Mouse (Mus musculus) liver, embryonic 13.5 days (tissue): ENCODE measurements around the gene Cryga. TPM values are rescaled to one million over a fixed set of nuclear protein-coding genes. Genes with fewer than 3 reads are reported as not detected.
"Not testable (repeated sequence)": the region's sequence is repeated elsewhere in the genome, so short reads cannot be mapped to it uniquely, and the experiment has no call there.

Experiments used
- ATAC-seq: fragments of 200-750 bp; cut with Nextera tagmentation; 2 replicates; pipeline ENCODE4 v1.8.0; 2017; ENCODE audit warnings: low read depth, mild to moderate bottlenecking, moderate number of reproducible peaks, moderate library complexity
- DNase-seq: peaks from one replicate; pipeline ENCODE4 v3.0.0; 2022
- H3K27ac ChIP-seq: fragments of 300-500 bp; sonication (generic); 2 replicates; pipeline ENCODE4 v1.5.1; 2015; ENCODE audit warnings: moderate library complexity, mild to moderate bottlenecking, inconsistent platforms
- H3K27me3 ChIP-seq: fragments of 300-500 bp; sonication (generic); 2 replicates; pipeline ENCODE4 v1.6.1; 2015; ENCODE audit warnings: mild to moderate bottlenecking, inconsistent platforms
- H3K36me3 ChIP-seq: fragments of 300-500 bp; sonication (generic); 2 replicates; pipeline ENCODE4 v1.6.1; 2015; ENCODE audit warnings: mild to moderate bottlenecking, inconsistent platforms
- H3K4me1 ChIP-seq: fragments of 300-500 bp; sonication (generic); replicated peaks from 2 replicates; pipeline ENCODE4 v1.6.1; 2015; ENCODE audit warnings: inconsistent platforms
- H3K4me2 ChIP-seq: fragments of 300-500 bp; sonication (generic); 2 replicates; pipeline ENCODE4 v1.6.1; 2015; ENCODE audit warnings: inconsistent platforms, mild to moderate bottlenecking, moderate library complexity
- H3K4me3 ChIP-seq: fragments of 300-500 bp; sonication (generic); replicated peaks from 2 replicates; pipeline ENCODE4 v1.5.1; 2015; ENCODE audit warnings: mild to moderate bottlenecking, inconsistent platforms
- H3K9ac ChIP-seq: fragments of 300-500 bp; sonication (generic); 2 replicates; pipeline ENCODE4 v1.6.1; 2015; ENCODE audit warnings: mild to moderate bottlenecking, inconsistent platforms
- H3K9me3 ChIP-seq: fragments of 300-500 bp; sonication (generic); replicated peaks from 2 replicates; pipeline ENCODE4 v1.6.1; 2016; ENCODE audit warnings: inconsistent platforms
- WGBS: fragments of 180-500 bp; shearing (Covaris S2); methylation state at CpG from one replicate; pipeline ENCODE4 v1.1.7; 2015; ENCODE audit not compliant: insufficient replicate concordance; 5-methylcytosine and 5-hydroxymethylcytosine counted together
- polyA plus RNA-seq: library from polyadenylated mRNA; unstranded; fragments of >200 nt; fragmentation: Nextera tagmentation; extraction: Ambion mirVana; gene quantifications from 2 replicates; pipeline ENCODE4 v1.2.1, GENCODE M21; 2015

Cryga gene
- polyA plus RNA-seq, 1 experiment from 2014 or later, result not detected

DNA sequence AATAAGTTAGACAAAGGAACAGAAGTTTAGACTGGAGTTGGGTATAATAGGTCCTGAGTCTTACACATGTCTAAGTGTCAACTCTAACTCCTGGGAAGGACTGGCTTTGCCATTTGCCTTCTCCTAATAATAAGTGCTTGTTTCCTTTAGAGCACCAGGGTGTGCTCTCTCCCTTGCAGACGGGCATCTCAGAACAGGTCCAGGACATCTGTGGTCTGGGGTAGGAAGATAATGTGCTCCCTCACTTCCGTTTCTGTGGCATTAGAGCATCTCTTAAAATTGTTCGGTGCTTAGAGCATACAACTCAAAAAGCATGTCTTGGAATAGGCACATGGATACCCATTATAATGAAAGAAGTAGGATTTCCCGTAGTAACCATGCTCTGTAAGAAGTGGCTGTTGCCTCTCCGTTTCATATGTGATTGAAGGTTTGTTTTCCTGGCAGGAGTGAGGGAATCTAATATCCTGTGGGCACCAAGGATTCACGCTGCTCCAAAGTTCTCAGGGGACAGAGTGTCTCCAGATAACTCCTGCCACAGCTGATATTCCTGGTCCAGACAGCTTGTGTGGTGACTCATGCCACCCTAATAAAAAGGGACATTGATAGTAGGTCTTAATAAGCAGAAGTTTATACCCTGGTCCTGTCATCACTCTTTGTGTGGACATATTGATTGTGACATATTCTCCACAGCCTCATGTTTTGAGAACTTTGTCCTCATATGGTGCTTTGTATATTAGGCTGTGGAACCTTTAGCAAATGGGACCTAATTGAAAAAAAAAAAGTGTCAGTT is 14.4 kb downstream of the Cryga start:
- DNase-seq (no peak), ATAC-seq (no peak)
- Histone ChIP-seq H3K27ac (no peak overlapping the region), H3K27me3 (no peaks in the 10 kb centered on the region), H3K9me3 (no peaks in the 10 kb centered on the region), H3K36me3 (no peaks in the 10 kb centered on the region), H3K9ac (no peak overlapping the region), H3K4me2 (no peak overlapping the region), H3K4me3 (no peak overlapping the region), H3K4me1 (no peaks in the 10 kb centered on the region)
- 47% methylated on average over 6 of the region's 6 CpGs for WGBS

DNA sequence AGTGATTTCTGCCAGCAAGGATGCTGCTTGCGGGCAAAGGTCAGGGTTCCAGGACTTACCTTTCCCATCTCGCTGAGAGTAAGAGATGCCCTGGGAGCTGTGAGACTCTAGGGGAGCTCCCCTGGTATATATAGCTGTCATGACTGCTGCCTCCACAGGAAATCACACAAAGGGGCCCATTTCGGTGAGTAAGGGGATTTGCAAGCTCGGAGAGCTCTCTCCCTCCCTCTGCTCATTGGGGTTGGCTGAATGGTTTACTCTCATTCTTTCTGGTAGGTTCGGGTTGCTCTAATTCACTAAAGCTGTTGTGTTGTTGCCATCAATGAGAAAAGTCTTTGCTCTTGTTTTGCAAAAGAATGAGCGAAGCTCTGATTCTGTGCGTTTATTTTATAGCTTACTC is 21.0 kb downstream of the Cryga start, which contains the start of gene Crygb:
Crygb (minus strand) TSS at position 101 of the 400 bp plus-strand sequence.
- Histone ChIP-seq H3K27ac (no peak within 1 kb of the TSS), H3K27me3 (no peaks in the 10 kb centered on the region), H3K4me2 (no peak within 1 kb of the TSS), H3K4me1 (no peaks in the 10 kb centered on the region), H3K9ac (no peak within 1 kb of the TSS), H3K4me3 (no peak within 1 kb of the TSS), H3K36me3 (no peaks in the 10 kb centered on the region), H3K9me3 (no peaks in the 10 kb centered on the region)
- ATAC-seq (no peak), DNase-seq (no peak)
- WGBS, result 43% methylated on average over 7 of the region's 7 CpGs

DNA sequence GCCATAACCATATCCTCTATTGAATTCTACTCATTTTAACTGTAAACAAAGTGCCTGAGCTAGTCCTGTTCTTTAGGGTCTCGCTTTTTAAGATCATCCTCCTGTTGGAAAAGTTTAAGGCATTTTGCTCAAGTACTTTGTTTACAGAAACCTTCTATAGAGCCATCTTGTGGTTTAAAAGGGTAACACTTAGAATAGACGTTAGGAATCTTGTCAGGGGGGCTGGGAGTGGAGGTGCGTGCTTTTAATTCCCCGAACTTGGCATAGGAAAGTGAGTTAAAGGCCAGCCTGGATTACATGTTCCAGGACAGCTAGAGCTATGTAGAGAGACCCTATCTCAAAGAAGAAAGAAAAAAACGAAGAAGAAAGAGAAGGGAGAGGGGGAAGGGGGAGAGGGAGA is 27.6 kb downstream of the Cryga start:
- H3K4me3 ChIP-seq, result no peak overlapping the region
- no peaks in the 10 kb centered on the region for H3K9me3 ChIP-seq
- DNase-seq (no peak), ATAC-seq (no peak)
- no peaks in the 10 kb centered on the region for H3K36me3 ChIP-seq
- no peaks in the 10 kb centered on the region for H3K27me3 ChIP-seq
- no peak overlapping the region for H3K9ac ChIP-seq
- H3K27ac ChIP-seq, result no peak overlapping the region
- no peak overlapping the region for H3K4me2 ChIP-seq
- 22% methylated on average over 5 of the region's 5 CpGs for WGBS
- H3K4me1 ChIP-seq, result no peaks in the 10 kb centered on the region

DNA sequence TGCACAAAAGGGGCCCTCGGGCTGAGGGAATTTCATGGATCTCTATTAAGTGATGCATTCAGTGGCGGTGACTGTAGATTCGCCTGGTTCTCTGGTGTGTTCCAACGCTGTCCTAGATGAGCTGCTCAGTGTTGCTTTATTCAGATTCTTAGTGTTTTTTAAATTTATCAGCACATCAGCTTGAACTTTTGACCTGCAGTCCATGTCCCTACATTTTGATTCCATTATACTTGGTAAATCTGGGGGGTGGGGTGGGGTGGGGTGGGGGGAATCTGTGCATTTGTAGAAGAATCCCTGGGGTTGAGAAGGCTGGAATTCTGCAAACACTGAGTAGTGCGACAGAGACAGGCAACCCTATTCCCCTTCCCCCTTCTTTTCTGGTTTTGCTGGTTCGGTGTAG is 29.6 kb downstream of the Cryga start, which contains the start of gene Crygc:
Crygc (minus strand) TSS at position 101 of the 400 bp plus-strand sequence.
- Histone ChIP-seq H3K4me2 (no peak within 1 kb of the TSS), H3K27ac (no peak within 1 kb of the TSS), H3K4me1 (no peaks in the 10 kb centered on the region), H3K27me3 (no peaks in the 10 kb centered on the region), H3K4me3 (no peak within 1 kb of the TSS), H3K9me3 (no peaks in the 10 kb centered on the region), H3K9ac (no peak within 1 kb of the TSS), H3K36me3 (no peaks in the 10 kb centered on the region)
- DNase-seq (no peak), ATAC-seq (no peak)
- 70% methylated on average over 6 of the region's 6 CpGs for WGBS

DNA sequence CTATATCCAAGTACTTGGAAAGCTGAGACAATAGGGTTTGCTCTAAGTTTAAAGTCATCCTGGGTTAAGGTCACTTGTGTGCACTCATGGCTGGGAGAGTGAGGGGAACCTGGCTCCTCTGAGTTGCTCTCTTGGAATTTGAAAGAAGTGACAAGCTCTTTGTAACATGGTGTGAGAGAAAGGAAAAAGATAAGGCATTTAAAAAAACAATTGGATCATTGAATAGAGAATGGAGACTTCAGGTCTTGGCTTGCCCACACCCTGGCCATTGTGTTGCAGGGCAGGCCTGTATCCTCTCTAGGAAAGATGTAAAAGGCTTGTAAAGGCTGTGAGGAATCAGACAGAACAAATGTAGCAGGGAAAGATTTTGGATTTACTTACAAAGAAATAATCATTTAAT is 35.3 kb downstream of the Cryga start:
- Histone ChIP-seq H3K9ac (no peak overlapping the region), H3K27ac (no peak overlapping the region), H3K4me3 (no peak overlapping the region), H3K4me2 (no peak overlapping the region), H3K36me3 (no peaks in the 10 kb centered on the region), H3K9me3 (no peaks in the 10 kb centered on the region), H3K4me1 (no peaks in the 10 kb centered on the region), H3K27me3 (no peaks in the 10 kb centered on the region)
- no peak for DNase-seq
- no peak for ATAC-seq

DNA sequence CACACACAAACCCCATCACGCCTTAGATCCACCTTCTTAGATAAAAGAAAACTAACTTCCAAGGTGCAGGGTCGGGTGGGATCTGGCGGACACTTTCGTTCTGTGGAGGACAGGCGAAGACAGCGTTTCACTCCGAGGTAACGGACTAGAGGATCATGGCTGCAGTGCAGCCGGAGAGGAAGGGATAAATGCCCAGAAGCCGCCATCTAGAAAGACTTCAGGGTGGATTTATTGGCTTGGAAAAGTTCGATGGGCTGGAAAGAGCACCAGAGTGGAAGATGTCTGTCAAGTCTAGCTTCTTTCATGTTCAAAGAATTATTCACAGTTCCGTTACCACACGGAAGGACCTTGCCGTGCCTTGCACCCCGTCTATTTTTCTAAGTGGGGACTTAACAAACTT is 39.0 kb downstream of the Cryga start:
- no peaks in the 10 kb centered on the region for H3K27me3 ChIP-seq
- H3K36me3 ChIP-seq, result no peaks in the 10 kb centered on the region
- no peak overlapping the region for H3K27ac ChIP-seq
- no peaks in the 10 kb centered on the region for H3K4me1 ChIP-seq
- DNase-seq (no peak), ATAC-seq (no peak)
- WGBS, result 78% methylated on average over 15 of the region's 15 CpGs
- H3K9ac ChIP-seq, result no peak overlapping the region
- no peaks in the 10 kb centered on the region for H3K9me3 ChIP-seq
- no peak overlapping the region for H3K4me3 ChIP-seq
- H3K4me2 ChIP-seq, result no peak overlapping the region

DNA sequence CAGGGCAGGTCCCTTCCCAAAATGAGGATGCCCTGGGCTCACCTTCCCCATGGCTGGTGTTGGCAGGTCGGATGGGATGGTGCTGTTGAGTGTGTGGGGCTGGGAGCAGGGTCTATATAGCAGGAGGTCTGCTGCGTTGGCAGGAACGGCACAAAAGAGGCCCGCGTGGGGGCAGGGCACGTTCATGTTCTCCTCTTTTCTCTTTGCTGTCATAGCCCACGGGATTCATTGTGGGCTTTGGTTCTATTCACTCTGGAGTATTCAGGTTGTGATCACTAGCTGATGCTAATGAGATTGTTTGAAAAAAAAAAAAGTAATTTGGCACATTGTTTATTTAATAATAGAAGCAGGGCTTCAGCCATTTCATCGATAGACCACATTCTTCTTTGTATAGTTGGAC is 39.8 kb downstream of the Cryga start, which contains the start of gene Crygd:
Crygd (minus strand) TSS at position 101 of the 400 bp plus-strand sequence.
- Histone ChIP-seq H3K4me1 (no peaks in the 10 kb centered on the region), H3K27ac (no peak within 1 kb of the TSS), H3K4me3 (no peak within 1 kb of the TSS), H3K9me3 (no peaks in the 10 kb centered on the region), H3K4me2 (no peak within 1 kb of the TSS), H3K27me3 (no peaks in the 10 kb centered on the region), H3K36me3 (no peaks in the 10 kb centered on the region), H3K9ac (no peak within 1 kb of the TSS)
- DNase-seq, result no peak
- ATAC-seq, result no peak
- 71% methylated on average over 8 of the region's 8 CpGs for WGBS

DNA sequence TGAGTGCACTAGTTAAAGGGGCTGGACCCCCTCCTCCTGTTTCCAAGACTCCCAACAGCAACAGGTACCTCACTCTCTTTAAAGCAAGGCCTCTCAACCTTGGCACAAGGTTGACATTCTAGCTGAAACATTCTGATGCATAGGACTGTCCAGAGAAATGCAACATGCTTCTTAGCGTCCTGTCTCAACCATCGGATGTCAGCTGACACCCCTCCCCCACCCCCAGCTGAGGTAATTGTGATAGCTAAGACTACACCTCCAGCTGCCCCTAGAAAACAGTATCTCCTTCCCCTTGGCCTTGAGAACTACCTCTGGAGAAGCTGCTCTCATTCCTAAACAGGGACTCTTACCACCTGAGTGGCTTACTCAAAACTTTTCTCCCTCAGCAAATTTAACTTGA is 51.0 kb downstream of the Cryga start:
- Histone ChIP-seq H3K4me2 (no peak overlapping the region), H3K9ac (no peak overlapping the region), H3K4me1 (no peaks in the 10 kb centered on the region), H3K36me3 (no peaks in the 10 kb centered on the region), H3K27me3 (no peaks in the 10 kb centered on the region), H3K9me3 (no peaks in the 10 kb centered on the region), H3K27ac (no peak overlapping the region), H3K4me3 (no peak overlapping the region)
- ATAC-seq, result no peak
- no peak for DNase-seq
- 40% methylated on average over 2 of the region's 2 CpGs for WGBS

DNA sequence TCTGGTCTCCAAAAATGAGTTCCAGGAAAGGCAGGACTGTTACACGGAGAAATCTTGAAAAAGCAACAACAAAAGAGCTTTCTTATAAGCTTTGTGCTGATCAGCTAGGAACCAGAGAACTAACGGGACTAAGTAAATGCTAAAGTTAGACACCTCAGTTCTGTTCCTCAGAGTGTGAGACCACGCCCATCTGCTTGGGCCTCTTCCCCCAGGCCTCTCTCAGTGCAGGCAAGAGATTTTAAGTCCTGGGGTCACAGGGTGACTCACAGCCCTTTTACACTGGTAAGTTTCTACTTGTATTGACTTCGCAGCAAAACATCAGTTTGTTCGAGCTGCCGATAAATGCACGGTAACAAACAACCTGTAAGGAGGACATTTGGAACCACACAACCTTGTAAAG is 51.5 kb downstream of the Cryga start:
- 64% methylated on average over 7 of the region's 7 CpGs for WGBS

DNA sequence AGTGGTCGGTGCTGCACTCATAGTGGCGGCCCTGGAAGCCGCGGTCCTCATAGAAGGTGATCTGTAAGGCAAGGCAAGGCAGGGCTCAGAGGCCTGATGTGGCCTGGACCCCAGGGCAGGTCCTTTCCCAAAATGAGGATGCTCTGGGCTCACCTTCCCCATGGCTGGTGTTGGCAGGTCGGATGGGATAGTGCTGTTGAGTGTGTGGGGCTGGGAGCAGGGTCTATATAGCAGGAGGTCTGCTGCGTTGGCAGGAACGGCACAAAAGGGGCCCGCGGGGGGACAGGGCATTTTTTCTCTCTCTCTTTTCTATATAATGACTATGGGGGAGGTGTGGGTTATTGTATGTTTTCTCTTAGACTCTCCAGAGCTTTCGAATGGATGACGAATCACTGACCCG is 52.2 kb downstream of the Cryga start, which contains the start of gene Cryge:
Cryge (minus strand) TSS at position 198 of the 400 bp plus-strand sequence.
- H3K27me3 ChIP-seq, H3K27ac ChIP-seq, H3K9me3 ChIP-seq, H3K4me1 ChIP-seq, H3K4me3 ChIP-seq, ATAC-seq, DNase-seq, H3K36me3 ChIP-seq, H3K9ac ChIP-seq, H3K4me2 ChIP-seq: not testable (repeated sequence)
- WGBS, result 72% methylated on average over 12 of the region's 12 CpGs

More for the DNA sequence above, 51.5 kb downstream of the Cryga start:
- no peaks in the 10 kb centered on the region for H3K27me3 ChIP-seq
- H3K4me2 ChIP-seq, result no peak overlapping the region
- ATAC-seq, result no peak
- H3K36me3 ChIP-seq, result no peaks in the 10 kb centered on the region
- no peak overlapping the region for H3K27ac ChIP-seq
- no peak overlapping the region for H3K9ac ChIP-seq
- H3K9me3 ChIP-seq, result no peaks in the 10 kb centered on the region
- DNase-seq, result no peak
- H3K4me3 ChIP-seq, result no peak overlapping the region
- H3K4me1 ChIP-seq, result no peaks in the 10 kb centered on the region
